Mouse (Mus musculus) cerebellum, adult 2 months (tissue): ENCODE results near the gene Nhlrc2. TPM values are rescaled to one million over a fixed set of nuclear protein-coding genes. Genes with fewer than 3 reads are reported as not detected.

ENCODE experiments used
- DNase-seq, 2 experiments: peaks; one replicate each; pipeline ENCODE4 v3.0.0; 2021
- H3K27ac ChIP-seq: fragments of 200-500 bp; 2 replicates; pipeline ENCODE4 v1.5.1; 2012; ENCODE audit warnings: low read length, control low read depth, inconsistent platforms; ENCODE audit not compliant: insufficient read depth
- H3K27me3 ChIP-seq: fragments of 200-500 bp; 2 replicates; pipeline ENCODE4 v1.6.1; 2012; ENCODE audit warnings: inconsistent platforms, mild to moderate bottlenecking, low read length, moderate library complexity; ENCODE audit not compliant: control insufficient read depth, insufficient read depth
- H3K4me1 ChIP-seq: fragments of 200-500 bp; 2 replicates; pipeline ENCODE4 v1.6.1; 2011; ENCODE audit warnings: low read length; ENCODE audit not compliant: control insufficient read depth, insufficient read depth
- H3K4me3 ChIP-seq: fragments of 200-500 bp; replicated peaks from 2 replicates; pipeline ENCODE3; 2011; ENCODE audit warnings: mild to moderate bottlenecking, low read depth, low read length, control low read depth; ENCODE audit not compliant: insufficient read depth
- CTCF ChIP-seq: fragments of 200-500 bp; IDR thresholded peaks from 2 replicates; pipeline ENCODE4 v1.5.1; 2011; ENCODE audit warnings: low read depth, mild to moderate bottlenecking, control low read depth, low read length, moderate library complexity, borderline replicate concordance; ENCODE audit not compliant: insufficient read depth
- POLR2A ChIP-seq: fragments of 200-500 bp; IDR thresholded peaks from 2 replicates; pipeline ENCODE4 v1.6.1; 2011; ENCODE audit warnings: low read length, control low read depth, borderline replicate concordance; ENCODE audit not compliant: insufficient read depth
- WGBS: fragments of 180-500 bp; shearing (Covaris S2); methylation state at CpG from one replicate; pipeline ENCODE4 v1.1.7; 2018; 5-methylcytosine and 5-hydroxymethylcytosine counted together
- polyA plus RNA-seq: library from polyadenylated mRNA; depleted of rRNA; stranded (reverse); fragments of >200 nt; gene quantifications from 2 replicates; pipeline ENCODE4 v1.2.3, GENCODE M21; 2012; rRNA removed

Nhlrc2 gene
- polyA plus RNA-seq, 1 experiment: 10.8 TPM

DNA sequence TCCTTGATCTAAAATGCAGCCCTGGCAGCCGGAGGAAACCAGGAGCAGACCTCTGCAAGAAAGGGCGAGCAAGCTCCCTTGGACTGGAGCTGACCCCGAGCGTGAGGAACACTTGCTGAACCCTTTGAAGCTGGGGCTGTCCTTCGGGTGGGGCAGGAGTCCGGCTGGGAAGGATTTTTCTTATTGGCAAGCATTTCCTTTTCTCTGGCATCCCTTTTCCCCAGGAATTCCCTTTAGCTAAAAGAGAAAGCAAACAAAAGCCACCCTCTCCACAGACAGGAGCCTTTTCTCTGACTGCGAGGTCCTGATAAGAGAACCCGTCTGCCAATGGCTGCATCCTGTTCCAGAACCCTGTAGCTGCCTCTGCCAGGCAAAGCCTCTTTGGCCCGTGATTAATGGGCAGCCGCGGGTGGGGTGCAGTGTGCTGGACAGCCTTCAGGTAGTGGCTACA is 83.4 kb downstream of the Nhlrc2 start:
- Histone ChIP-seq H3K27ac (no peak overlapping the region), H3K4me3 (no peak overlapping the region), H3K27me3 (no peaks in the 10 kb centered on the region; the same call in 1 of the 2 replicates), H3K4me1 (no peaks in the 10 kb centered on the region)
- 29% methylated on average over 11 of the region's 11 CpGs for WGBS
- TF ChIP-seq POLR2A (no peak), CTCF (no peak)
- no peak for DNase-seq

DNA sequence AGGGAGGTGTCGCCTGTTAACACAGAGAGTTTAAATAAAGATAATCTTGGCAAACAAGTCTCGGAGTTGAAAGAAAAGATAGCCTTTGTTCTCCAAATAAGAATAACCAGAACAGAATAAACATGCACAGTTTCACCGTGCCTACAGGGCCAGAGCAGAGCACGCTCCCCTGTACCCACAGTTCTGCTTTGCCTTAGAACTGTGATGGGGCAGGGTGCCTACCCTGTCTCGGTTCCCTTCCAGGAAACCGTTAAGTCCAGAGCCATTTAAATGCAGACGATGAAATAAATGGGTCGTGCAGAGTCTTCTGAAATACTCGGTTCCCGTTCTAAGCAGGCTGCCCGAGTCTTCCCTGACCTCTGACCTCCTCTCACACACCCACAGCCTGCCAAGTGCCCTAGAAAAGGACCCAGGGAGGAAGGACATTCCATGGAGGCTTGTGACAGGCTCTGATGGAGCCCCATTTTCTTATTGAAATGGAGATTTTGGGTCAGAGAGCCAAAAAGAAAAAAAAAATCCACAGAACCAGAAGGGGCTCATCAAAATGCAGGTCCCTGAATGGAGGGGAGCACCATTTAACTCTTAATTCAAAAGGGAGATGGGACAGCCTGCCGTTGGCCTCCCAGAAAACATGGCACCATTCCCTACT is 89.1 kb downstream of the Nhlrc2 start:
- DNase-seq: peak; percentile 21 to 57
- Histone ChIP-seq H3K27me3 (no peaks in the 10 kb centered on the region), H3K27ac (no peak overlapping the region), H3K4me3 (no peak overlapping the region), H3K4me1 (no peaks in the 10 kb centered on the region)
- TF ChIP-seq CTCF (no peak), POLR2A (no peak)
- WGBS: 48% methylated on average over 12 of the region's 12 CpGs

DNA sequence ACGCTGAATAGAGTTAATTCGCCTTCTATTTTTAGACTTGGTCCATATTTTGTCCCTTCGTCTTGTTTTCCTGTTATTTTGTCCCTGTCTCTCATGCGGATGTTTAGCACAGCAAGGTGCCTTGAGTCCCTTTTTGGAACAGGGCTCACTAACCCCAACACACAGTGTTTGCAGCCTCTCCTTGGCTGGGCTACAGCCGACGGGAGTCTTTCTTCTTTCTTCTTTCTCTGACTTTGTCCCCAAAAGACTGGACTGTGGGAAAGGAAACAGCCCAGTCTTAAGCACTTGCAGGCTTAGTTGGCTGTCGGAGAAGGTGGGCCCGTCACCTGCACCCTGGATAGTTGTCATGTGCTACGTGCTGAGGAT is 89.6 kb downstream of the Nhlrc2 start:
- no peak for DNase-seq
- Histone ChIP-seq H3K4me3 (no peak overlapping the region), H3K27me3 (no peaks in the 10 kb centered on the region), H3K4me1 (no peaks in the 10 kb centered on the region), H3K27ac (no peak overlapping the region)
- no peak for TF ChIP-seq POLR2A
- no peak for TF ChIP-seq CTCF
- WGBS: 63% methylated on average over 9 of the region's 9 CpGs

DNA sequence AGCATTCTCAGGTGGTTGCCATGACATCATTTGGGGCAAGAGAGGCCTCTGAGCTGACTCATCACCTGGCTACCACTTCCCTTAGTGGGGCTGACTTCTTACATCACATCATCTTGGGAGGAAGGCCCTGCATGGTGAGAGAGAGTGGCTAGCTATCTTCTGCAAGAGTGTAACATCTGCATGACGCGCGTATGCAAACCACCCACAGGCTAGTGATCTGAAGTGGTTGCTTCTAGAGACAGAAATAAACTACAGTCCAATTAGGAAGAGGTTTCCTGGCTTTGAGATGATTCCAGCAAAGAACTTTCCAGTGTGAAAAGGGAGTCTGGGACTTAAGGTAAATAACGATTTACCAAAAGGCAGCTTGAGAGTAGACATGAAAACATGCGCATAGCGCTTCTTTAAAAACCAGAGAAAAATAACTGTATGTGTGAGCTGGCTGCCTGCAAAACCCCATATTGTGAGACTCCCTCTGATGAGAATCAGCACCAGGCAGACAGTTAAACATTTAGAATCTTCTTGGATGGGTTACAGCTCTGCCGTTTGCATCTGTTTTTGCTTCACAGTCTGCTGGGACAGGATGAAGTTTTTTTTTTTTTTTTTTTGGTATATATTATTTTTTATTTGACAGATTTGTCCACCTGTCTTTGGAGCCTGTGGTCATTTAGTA is 99.5 kb downstream of the Nhlrc2 start:
- H3K27ac ChIP-seq: no peak overlapping the region
- DNase-seq: no peak
- WGBS: 91% methylated on average over 7 of the region's 7 CpGs
- H3K4me3 ChIP-seq: no peak overlapping the region
- TF ChIP-seq POLR2A (no peak), CTCF (no peak)
- H3K27me3 ChIP-seq: no peaks in the 10 kb centered on the region; the same call in 1 of the 2 replicates
- H3K4me1 ChIP-seq: no peaks in the 10 kb centered on the region

DNA sequence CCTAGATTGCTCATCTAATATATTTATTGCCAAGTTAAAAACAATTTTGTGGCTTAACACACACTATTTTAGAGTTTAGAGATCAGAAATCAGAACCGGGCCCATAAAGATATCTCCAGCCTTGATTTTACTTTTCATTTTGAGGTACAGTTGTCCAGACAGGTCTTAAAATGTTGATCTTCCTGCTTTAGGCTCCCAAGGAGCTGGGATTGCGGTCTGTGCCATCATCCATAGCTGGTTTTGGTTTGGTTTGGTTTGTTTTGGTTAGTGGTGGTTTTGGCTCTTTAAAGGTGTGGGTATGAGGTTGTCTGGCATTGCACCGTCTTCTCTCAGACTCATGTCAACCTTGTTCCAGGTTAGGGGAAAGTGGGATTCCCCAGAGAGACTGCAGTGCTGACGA is 103.2 kb downstream of the Nhlrc2 start:
- Histone ChIP-seq H3K27me3 (no peaks in the 10 kb centered on the region; the same call in 1 of the 2 replicates), H3K27ac (no peak overlapping the region), H3K4me3 (no peak overlapping the region), H3K4me1 (no peaks in the 10 kb centered on the region)
- no peak for DNase-seq
- 89% methylated on average over 4 of the region's 4 CpGs for WGBS
- TF ChIP-seq CTCF (no peak), POLR2A (no peak)

DNA sequence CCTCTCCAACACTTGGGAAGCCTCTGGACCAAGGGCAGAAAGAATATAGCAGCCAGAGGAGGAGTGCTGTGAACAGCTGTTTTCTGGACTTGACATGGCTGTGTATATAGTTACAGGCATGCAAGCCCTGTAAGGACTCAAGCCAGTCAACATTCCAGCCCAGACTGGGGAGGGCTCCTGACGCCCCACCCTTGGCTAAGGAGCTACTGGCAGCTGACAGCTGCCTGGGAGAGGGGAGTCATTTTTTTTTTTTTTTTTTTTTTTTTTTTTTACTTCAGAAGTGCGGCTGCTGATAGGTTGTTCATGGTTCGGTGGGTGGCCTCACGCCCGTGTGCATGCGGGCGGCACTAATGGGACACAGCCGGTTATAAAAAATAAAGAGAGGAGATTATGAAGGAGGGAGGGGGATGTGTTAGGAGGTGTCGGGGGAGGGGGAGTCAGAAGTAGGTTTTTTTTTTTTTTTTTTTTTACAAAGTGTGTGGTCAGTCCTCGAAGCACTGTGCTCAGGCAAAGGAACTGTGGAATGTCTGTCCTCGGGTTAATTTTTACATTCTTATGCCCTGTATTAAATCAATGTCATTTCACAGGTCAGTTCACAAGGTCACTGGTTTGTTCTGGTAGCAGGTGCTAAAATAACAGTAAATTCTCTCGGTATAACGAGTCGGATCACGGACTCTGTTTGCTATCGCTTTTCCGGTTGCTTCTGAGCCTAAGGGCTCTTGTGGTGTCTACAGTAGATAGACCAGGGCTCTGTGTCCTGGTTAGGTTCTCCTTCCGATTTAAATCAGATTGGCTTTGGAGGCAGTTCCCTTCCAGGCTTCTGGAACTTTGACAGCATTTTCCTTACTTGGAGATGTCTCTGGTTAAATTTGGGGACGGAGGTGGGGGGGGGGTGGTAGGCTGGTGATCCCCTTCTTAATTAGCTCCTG is 104.2 kb downstream of the Nhlrc2 start:
- no peak for TF ChIP-seq POLR2A
- no peak for TF ChIP-seq CTCF
- 9% methylated on average over 19 of the region's 19 CpGs for WGBS
- Histone ChIP-seq H3K4me3 (no peak overlapping the region), H3K27me3 (no peaks in the 10 kb centered on the region; the same call in 1 of the 2 replicates), H3K4me1 (no peaks in the 10 kb centered on the region), H3K27ac (no peak overlapping the region)
- DNase-seq: no peak

Other genes with a start within 250 kb of the Nhlrc2 start
- gene Nrap, start 158.2 kb upstream of the Nhlrc2 start, polyA plus RNA-seq: 0.59 and 0.74 TPM in 2 replicates
- 2.9 and 3.1 TPM in 2 replicates for gene Casp7, start 151.1 kb upstream of the Nhlrc2 start, polyA plus RNA-seq
- gene Plekhs1, start 86.6 kb upstream of the Nhlrc2 start, polyA plus RNA-seq: 0.15 TPM in 1 of 2 replicates, not detected in the other
- gene Dclre1a, start within 50 bp of the Nhlrc2 start, polyA plus RNA-seq: 8.4 and 9.4 TPM in 2 replicates
- gene Adrb1, start 173.9 kb downstream of the Nhlrc2 start, polyA plus RNA-seq: 4.0 and 4.1 TPM in 2 replicates